Mouse (Mus musculus): ENCODE results near the gene Atf6.

The Atf6 gene

DNA sequence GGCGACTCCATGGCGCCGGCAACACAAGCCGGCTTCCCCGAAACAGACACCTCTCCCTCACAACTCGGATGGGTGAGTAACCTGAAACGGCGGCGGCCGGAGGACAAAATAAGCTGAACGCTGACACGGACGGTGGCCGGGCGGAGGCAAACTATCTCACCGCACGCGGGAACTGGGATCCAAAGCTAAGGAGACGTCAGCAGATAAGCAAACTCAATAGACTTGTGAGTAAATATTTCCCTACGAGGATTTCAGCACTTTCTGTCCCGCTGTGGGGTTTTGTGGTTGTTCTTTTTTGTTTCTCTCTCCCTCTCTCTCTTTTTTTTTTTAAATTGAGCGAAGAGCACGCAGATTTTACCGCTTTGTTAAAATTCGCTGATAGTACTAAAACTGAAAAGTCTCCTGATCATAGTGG, at the start of gene Atf6:
Gene Atf6, minus strand, starts transcription at position 81 of the 415 bp plus-strand sequence.
- DNase-seq (ENCODE audit: low read depth), result peak; percentile 92

DNA sequence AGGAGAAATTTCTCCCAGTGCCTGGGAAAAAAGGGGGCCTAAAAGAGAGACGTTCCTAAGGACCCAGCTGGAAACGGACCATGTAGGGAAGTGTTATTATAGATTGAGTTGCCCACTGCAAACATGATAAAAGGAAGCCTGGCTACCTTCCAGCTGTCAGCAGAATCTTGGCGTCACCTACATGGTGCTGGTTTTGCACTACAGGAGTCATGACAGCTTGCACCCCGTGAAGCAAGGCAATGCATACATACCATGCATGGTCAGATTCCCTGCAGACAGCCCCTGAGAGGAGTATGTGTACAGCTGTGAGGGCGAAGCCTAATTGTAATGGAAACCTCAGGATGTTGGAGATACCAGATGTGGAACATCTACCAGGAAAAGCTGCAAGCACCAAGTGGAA, 48.1 kb upstream of the Atf6 start:
- DNase-seq (ENCODE audit: low read depth), result no peak

- DNase-seq (ENCODE audit: low read depth), result no peak
Measured at GRCm38 (mm10) chr1:170912891-170913615, 45.5 kb upstream of the Atf6 start, which contains the start of gene Fcrlb. Gene Fcrlb, minus strand, starts transcription at chr1:170912941.

GRCm38 (mm10) chr1:170911907-170912660, 44.5 kb upstream of the Atf6 start:
- DNase-seq (ENCODE audit: low read depth), result no peak

- DNase-seq (ENCODE audit: low read depth), result no peak
Measured at GRCm38 (mm10) chr1:170908341-170908740, 40.8 kb upstream of the Atf6 start.

DNA sequence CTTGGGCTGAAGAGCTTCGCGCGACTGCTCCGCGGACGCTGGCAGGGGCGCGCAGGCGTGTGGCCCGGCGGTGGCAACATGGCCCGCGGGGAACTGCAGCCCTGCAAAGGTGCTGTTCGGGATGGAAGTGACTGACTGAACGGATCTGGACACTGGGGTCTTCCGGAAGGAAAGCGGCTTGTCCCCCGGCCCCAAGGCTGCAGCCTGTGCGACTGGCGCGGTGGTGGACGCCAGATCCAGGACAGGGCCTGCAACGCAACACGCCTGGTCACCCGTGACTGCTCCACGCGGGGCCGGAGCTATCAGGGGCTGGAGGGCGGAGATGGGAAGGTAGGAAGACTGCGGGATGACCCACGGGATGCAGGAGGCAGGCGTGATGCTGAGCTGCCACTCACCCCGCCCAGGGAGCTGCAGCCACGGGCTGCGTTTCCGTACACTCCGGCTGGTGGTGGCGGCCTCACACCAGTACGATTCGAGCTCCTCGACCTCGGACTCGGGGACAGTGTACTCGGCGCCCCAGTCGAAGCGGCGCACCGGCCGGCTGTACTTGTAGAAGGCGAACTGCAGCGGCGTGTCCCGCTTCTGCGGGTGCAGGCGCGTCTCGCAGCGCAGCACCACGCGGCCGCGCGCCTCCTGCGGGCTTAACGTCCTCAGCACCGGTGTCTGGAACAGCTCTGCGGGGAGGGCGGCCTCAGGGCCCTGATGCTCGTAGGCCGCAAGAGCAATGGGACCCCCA, 40.1 kb upstream of the Atf6 start:
- no peak for DNase-seq (ENCODE audit: low read depth)

- no peak for DNase-seq (ENCODE audit: low read depth)
Measured at GRCm38 (mm10) chr1:170907111-170907455, 39.5 kb upstream of the Atf6 start.

GRCm38 (mm10) chr1:170903485-170903884, 35.9 kb upstream of the Atf6 start:
- no peak for DNase-seq (ENCODE audit: low read depth)

DNA sequence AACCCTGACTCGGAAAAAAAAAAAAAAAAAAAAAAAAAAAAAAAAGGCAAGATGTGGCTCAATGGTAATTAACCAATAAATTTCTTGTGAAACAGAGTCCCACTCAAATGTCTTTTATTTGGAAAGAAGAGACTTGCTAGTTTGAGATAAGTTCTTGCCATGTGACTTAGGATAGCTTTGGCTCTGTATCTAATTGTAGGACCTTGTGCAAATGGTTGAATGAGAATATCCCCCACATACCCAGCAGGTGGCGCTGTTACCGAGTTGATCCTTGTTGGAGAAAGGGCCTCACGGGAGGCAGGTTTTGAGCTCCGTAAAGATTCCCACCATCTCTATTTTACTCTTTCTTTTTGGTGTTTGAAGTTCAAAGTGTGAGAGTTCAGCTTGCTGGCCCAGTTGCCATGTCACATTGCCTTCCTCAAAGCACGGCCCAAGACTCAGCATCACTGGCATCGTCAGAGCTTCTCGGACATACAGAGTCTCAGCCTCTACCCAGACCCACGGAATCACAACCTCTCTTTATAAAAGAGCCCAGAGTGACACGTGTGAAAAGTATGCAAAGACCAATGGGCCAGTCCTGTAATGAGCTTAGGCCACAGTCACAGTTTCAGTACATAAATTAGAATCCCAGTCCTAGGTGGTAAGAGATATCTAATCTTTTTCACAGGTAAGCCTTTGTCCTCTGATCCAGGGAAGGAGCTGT, 34.1 kb upstream of the Atf6 start:
- DNase-seq (ENCODE audit: low read depth), result peak; percentile 92

DNA sequence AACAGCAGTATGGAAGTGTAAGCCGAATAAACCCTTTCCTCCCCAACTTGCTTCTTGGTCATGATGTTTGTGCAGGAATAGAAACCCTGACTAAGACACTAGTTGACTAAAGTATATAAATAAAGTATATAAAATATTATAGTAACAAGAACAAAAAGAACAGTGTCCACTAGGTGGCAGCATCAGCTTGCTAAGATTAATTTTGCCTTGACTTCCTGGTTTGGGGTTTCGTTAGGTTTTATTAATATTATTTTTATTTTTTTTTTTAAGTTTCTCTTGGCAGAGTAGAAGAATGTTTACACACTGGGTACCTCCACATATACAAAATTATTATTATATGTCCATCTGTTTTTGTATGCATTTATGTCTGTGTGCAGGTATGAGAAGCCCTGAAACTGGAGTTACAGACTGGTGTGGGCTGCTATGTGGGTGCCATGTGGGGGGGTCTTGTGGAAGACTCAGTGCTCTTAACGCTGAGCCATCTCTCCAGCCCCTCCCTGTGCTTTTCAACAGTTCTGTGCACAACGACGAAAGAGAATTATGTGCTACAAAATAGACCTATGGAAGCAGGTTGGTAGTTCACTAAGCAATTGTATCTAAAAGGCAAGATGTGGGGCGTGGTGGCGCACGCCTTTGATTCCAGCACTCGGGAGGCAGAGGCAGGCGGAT, 33.4 kb upstream of the Atf6 start:
- peak; percentile 90 for DNase-seq (ENCODE audit: low read depth)

DNA sequence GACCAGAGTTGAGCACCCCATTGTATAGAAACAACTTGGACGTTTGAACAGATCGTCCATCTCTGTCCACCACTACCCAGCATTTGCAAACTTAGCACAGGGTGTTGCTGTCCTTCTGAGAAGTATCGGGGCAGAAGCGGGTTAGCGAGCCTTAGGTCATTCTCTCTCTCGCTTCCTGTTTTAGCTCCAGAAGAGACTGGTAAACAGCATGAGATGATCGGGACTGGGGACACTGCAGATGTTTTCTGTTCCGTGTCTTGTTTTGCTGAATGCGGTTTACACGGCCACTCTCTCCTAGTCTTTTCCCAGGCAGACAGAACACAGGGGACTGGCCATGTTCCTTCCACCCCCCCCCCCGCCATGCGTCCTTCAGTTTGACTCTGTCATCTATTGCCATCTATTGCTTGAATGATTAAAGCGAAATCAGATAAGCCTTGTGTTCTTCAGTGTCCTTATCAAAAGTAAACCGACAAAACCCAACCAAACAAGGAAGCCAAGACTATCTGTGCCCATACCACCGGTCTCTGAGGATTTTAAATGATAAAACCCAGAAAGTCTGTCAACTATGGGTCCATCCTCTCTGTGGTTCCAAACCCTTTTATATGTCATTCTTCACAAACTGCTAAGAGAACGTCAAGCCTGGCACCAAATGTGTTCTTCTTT, 31.0 kb upstream of the Atf6 start:
- DNase-seq (ENCODE audit: low read depth), result no peak

DNA sequence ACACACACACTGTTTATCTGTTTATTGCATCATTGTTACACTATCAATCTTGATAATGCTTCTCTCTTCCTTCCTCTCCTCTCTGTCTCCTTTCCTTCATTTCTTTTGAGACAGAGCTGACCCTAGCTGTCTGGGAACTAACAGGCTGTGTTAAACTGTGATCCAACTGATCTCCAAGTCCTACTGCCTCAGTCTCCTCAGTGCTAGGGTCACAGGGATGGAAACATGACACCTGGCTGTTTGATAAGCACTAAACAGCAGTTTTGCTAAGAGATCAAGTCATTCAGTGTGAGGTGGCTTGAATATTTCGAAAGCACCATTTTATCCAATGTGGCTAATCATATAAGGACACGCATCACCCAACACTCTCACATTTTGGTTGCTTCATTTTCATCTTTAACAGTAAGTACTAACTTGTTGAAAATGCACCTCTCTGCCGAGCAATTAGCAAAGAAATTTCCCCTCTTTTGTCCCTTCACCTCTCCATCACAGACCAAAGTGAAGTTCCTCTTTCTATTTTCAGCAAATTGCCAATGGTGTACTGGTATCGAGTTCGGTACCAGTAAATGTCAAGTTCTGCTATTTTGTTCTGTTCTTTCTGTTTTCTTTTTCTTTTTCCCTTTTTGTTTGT, 29.2 kb upstream of the Atf6 start:
- DNase-seq (ENCODE audit: low read depth), result no peak

- peak; percentile 80 for DNase-seq (ENCODE audit: low read depth)
Measured at GRCm38 (mm10) chr1:170894603-170895602, 27.3 kb upstream of the Atf6 start.

DNA sequence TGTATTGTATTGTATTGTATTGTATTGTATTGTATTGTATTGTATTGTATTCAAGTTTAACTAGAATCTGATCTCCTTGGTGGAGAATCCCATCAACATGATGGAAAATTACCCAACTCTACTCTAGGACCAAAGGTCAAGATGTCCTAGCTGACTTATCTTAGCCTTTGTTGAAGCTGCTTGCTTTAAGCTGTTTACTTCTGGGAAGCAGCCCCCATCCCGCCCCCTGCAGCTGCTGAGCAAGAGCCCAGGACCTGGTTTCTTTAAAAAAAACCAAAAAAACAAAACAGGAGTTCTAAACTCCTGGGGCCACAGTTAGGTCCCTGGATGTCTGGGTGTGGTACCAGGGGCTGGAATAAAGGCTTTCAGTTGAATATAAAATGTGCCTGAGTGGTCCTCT, 24.7 kb upstream of the Atf6 start:
- no peak for DNase-seq (ENCODE audit: low read depth)

DNA sequence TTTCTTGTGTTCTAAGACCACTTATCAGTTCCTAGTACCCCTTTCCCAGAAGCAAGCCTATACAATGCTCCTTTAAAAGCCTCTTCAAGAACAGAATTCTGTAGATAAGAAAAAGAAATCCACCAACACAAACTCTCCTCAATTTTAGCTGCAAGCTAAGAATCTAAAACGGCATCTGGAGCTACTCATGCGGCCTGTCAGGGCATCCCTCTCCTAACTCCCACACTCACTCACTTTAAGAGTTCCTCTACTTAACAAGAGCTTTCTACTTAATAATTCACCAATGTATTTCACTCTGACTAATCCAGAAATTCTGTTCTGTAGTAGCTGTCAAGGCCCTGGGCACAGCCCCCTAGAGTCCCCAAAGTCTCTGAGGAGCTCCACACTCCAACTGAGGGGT, 24.1 kb upstream of the Atf6 start:
- no peak for DNase-seq (ENCODE audit: low read depth)

GRCm38 (mm10) chr1:170889310-170889709, 21.7 kb upstream of the Atf6 start:
- no peak for DNase-seq (ENCODE audit: low read depth)

DNA sequence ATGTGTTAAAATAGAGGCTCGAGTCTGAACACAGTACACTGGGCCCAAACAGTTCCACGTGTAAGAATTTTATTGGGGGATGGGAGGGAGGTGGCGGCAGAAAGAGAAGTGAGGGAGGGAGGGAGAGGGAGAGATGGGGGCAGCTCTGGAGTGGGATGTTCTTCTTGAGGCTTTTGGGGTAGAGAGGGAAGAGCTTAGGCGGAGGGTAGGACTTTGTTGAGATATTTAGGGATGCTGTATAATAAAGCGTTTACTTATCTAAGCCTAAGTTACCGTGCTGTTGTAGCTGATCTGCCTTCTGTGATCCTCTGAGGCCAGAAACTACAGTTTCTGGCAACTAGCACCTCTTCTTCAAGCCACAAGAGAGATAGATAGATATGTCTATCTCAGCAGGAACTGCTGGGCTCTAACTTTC, 18.5 kb upstream of the Atf6 start:
- DNase-seq (ENCODE audit: low read depth), result no peak

GRCm38 (mm10) chr1:170884978-170885561, 17.5 kb upstream of the Atf6 start, which contains the start of the genes Gm26620 and Dusp12:
Gene Gm26620, plus strand, starts transcription at chr1:170885065.
Gene Dusp12, minus strand, starts transcription at chr1:170885540.
- DNase-seq (ENCODE audit: low read depth), result peak; percentile 90

DNA sequence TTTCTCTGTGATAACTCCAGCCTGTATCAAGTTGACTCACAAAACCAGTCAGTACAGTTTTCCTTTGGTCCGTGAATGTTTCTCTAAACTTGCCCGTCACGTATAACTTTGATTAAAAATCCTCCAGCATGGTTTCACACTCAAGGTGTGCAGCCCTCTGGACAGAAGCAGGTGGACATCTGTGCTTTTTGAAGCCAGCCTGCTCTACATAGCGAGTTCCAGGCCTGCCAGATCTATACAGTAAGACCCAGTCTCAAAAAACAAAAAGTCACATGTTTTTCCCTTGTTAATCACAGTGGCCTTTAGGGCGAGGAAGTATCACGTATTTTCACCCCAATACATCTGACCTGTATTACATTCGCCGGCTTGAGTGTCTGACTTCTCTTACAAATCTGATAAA, 16.8 kb upstream of the Atf6 start:
- DNase-seq (ENCODE audit: low read depth), result no peak
